Mouse (Mus musculus): ENCODE data around the gene Cabp1.

GRCm38 (mm10) chr5:115181248-115181940 lies 12.8 kb downstream of the Cabp1 start:
- no peak for TF ChIP-seq GATA1 (IDR thresholded peaks at IDR 0.05; ENCODE audit: low read length)
- TF ChIP-seq TAL1 (IDR thresholded peaks at IDR 0.05; ENCODE audit: low read length): no peak

Data from erythroblast, embryonic 14.5 days (primary cell).